Mouse (Mus musculus) embryonic fibroblast, embryonic 13.5 days (primary cell): Measurements from ENCODE around the gene Gabbr2.

Source experiments
- CTCF ChIP-seq: IDR thresholded peaks from 2 replicates; pipeline ENCODE4 v1.5.1; 2011; ENCODE audit warnings: mild to moderate bottlenecking, control low read depth, low read length, moderate library complexity, borderline replicate concordance; ENCODE audit not compliant: insufficient read depth
- POLR2A ChIP-seq: IDR thresholded peaks from 2 replicates; pipeline ENCODE4 v1.6.1; 2011; ENCODE audit warnings: low read depth, mild to moderate bottlenecking, control low read depth, low read length, moderate library complexity

GRCm38 (mm10) chr4:46960208-46960607 lies 31.5 kb downstream of the Gabbr2 start:
- TF ChIP-seq CTCF (no peak), POLR2A (no peak)
